Mouse (Mus musculus): ENCODE measurements around the gene Sparcl1. TPM values are rescaled to one million over a fixed set of nuclear protein-coding genes. Genes with fewer than 3 reads are reported as not detected.

Sparcl1 gene
- polyA plus RNA-seq, 1 experiment from 2014 or later: 3.0 TPM

DNA sequence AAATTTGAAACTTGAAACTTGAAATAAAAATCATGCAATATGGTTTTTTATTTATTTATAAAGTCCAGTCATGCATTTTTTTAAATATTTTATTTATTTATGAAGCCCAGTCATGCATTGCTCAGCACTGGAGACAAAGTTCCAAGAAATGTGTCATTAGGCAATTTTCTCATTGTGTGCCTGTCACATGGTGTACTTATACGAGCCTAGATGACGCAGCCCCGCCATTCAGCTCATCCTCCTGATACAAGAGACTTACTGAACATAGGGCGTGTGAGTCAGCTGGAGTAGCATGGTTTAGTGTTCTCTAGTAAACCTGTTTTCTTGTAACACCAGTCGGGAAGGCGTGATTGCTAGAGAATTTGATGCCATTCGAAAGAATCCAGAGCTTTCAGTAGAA is 57.2 kb downstream of the Sparcl1 start:
- WGBS (ENCODE audit: insufficient replicate concordance): 84% methylated on average over 7 of the region's 7 CpGs
- H3K27ac ChIP-seq: peak overlapping the region; percentile 64
- no peak for ATAC-seq
- H3K9ac ChIP-seq: 0 out of 2 replicates have a peak overlapping the region, but pooled peaks have one; percentile 3
- H3K9me3 ChIP-seq (replicated peaks): no peaks in the 10 kb centered on the region
- H3K4me1 ChIP-seq: peaks cover 59% of the 10 kb centered on the region
- H3K4me2 ChIP-seq: no peak overlapping the region
- H3K4me3 ChIP-seq: no peak overlapping the region
- no peaks in the 10 kb centered on the region for H3K27me3 ChIP-seq (replicated peaks)
- H3K36me3 ChIP-seq: peaks cover 78% of the 10 kb centered on the region

DNA sequence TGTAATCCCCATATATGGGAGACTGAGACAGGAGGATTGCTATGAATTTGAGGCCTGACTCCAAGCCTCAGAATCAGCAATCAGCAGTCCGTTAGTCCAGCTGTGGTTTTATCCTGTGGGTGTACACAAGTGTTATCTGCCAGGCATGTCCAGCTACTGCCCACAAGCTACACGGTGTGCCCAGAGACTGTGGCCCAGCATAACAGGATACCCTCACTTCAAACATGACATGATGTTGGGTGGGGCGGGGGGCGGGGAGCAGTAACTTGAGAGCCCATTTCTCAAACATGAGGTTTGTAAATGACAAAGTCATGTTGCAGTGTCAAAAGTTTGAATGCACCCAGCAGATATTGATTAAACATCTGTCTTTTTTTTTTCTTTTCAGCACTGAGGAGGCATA is 57.7 kb downstream of the Sparcl1 start:
- peaks cover 78% of the 10 kb centered on the region for H3K36me3 ChIP-seq
- H3K27me3 ChIP-seq (replicated peaks): no peaks in the 10 kb centered on the region
- WGBS (ENCODE audit: insufficient replicate concordance): 42% methylated on average over 4 of the region's 4 CpGs
- peak overlapping the region; percentile 89 for H3K27ac ChIP-seq
- H3K4me2 ChIP-seq: peak overlapping the region; percentile 46; the same call in 1 of the 2 replicates
- ATAC-seq: 0 out of 2 replicates have a peak, but pooled peaks have one; percentile 21
- H3K9me3 ChIP-seq (replicated peaks): no peaks in the 10 kb centered on the region
- no peak overlapping the region for H3K4me3 ChIP-seq
- peaks cover 59% of the 10 kb centered on the region for H3K4me1 ChIP-seq
- H3K9ac ChIP-seq: peak overlapping the region; percentile 59

DNA sequence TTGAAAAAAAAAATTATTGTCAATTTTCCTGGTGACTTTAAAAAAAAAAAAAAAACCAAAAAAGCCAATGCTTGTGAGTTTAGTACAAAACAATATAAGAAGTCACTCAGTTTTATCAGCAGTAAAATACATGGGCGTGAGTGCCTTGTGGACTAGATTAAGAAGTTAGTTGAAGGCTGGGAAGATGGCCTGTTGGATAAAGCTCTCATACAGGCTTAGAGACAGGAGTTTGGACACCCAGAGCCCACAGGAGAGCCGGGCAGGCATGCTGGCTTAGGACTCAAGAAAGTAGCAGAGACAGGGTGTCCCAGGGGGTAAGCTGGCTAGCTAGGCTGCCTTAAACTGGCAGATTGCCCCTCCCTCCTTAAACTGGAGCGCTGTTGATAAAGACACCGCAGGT is 58.6 kb downstream of the Sparcl1 start:
- no peaks in the 10 kb centered on the region for H3K27me3 ChIP-seq (replicated peaks)
- H3K4me3 ChIP-seq: no peak overlapping the region
- peaks cover 78% of the 10 kb centered on the region for H3K36me3 ChIP-seq
- peak; percentile 90 for ATAC-seq
- H3K9me3 ChIP-seq (replicated peaks): no peaks in the 10 kb centered on the region
- H3K9ac ChIP-seq: peak overlapping the region; percentile 59
- WGBS (ENCODE audit: insufficient replicate concordance): 31% methylated on average over 4 of the region's 4 CpGs
- peak overlapping the region; percentile 46 for H3K4me2 ChIP-seq
- H3K4me1 ChIP-seq: peaks cover 62% of the 10 kb centered on the region
- H3K27ac ChIP-seq: peak overlapping the region; percentile 89

DNA sequence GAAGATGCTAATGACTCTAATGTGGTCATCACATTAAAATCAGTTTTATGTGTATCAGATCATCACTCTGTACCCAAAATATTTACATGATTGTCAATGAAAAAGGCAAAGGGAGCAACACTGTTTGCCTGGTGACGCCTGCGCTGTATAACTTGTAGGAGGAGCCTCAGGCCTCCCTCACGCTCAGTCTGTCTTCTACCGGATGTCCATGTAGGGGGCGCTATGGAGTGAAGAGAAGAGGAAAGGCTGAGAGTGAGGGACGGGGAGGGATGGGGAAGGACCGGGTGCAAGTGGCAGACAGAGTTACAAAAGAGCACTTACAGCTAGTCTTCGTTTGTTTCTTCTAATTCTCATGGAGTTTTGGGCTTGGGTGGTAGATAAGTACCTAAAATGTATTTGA is 60.6 kb downstream of the Sparcl1 start:
- H3K27me3 ChIP-seq (replicated peaks): no peaks in the 10 kb centered on the region
- H3K4me2 ChIP-seq: no peak overlapping the region
- peak; percentile 41; the same call in 1 of the 2 replicates for ATAC-seq
- H3K36me3 ChIP-seq: peaks cover 62% of the 10 kb centered on the region
- 57% methylated on average over 8 of the region's 8 CpGs for WGBS (ENCODE audit: insufficient replicate concordance)
- no peak overlapping the region for H3K4me3 ChIP-seq
- H3K9ac ChIP-seq: no peak overlapping the region
- H3K27ac ChIP-seq: no peak overlapping the region; the same call in 1 of the 2 replicates
- H3K4me1 ChIP-seq: peaks cover 75% of the 10 kb centered on the region
- H3K9me3 ChIP-seq (replicated peaks): no peaks in the 10 kb centered on the region

DNA sequence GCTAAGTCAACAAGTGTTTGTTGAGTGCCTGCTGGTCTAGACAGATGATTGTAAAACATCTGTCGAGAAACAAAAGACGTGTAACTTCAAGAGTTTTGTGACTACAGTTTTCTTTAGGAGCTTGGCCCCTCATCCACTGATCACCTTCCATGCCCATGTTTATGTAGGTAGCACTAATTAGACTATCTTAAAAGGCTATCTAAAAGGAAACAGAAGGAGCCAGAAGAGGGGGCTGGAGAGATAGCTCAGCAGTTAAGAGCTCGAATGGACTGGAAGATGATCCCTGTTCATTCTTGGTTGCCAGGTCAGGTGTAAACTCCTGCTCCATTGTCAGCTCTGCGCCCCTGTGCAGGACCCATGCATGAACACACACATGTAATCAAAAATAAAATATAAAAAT is 65.4 kb downstream of the Sparcl1 start:
- Histone ChIP-seq H3K36me3 (peaks cover 34% of the 10 kb centered on the region), H3K9ac (peak overlapping the region; percentile 88), H3K27ac (peak overlapping the region; percentile 96), H3K9me3 (replicated peaks) (no peaks in the 10 kb centered on the region), H3K27me3 (replicated peaks) (no peaks in the 10 kb centered on the region), H3K4me3 (peak overlapping the region; percentile 72), H3K4me2 (peak overlapping the region; percentile 83), H3K4me1 (peaks cover 62% of the 10 kb centered on the region)
- ATAC-seq: peak; percentile 22; the same call in 1 of the 2 replicates
- 19% methylated on average over 4 of the region's 4 CpGs for WGBS (ENCODE audit: insufficient replicate concordance)

DNA sequence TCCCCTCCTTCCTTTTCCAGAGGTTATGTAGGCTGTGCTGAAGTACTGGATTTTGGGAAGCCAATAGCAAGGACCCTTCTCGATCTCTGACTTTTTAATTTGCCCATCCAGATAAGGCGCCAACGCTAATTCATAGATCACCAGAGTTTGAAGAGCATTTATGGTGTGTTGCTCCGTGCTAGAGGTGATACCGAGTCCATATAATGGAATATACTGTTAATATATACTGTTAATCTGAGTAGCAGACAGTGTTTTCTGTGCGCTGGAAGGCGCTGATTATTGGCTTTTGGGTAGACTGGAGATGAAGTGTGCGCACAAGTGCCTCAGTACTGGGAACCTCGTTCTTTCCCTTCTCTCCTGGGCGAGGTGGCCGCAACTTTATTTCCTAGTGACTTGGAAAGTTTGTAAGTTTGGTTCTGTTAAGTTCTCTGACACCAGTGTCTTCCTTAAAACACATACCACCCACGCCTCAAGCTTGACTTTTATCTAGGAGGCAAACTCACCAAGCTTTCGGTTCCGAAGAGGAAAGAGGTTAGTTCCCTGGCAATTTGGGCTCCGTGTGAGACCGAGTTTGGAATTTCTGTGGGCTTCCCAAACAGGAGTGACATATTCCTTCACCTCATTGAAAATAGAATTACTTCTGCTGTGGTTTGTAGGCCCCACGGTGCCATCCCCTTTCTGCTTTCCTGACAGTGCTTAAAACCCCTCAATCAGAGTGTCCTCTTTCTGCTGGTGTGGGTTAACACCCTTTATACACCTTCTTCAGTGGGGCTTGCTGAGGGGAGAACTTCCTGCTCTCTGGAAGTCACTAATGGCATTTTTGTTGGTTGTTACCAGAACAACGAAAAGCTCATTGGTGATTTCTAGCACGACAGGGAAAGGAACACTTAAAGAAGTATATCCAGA is 66.1 kb downstream of the Sparcl1 start:
- Histone ChIP-seq H3K27me3 (replicated peaks) (no peaks in the 10 kb centered on the region), H3K4me1 (peaks cover 59% of the 10 kb centered on the region), H3K9me3 (replicated peaks) (no peaks in the 10 kb centered on the region), H3K27ac (peak overlapping the region; percentile 96), H3K4me2 (peak overlapping the region; percentile 83), H3K4me3 (peak overlapping the region; percentile 72), H3K36me3 (peaks cover 29% of the 10 kb centered on the region), H3K9ac (peak overlapping the region; percentile 88)
- peak; percentile 13 for ATAC-seq
- whole genome bisulfite sequencing (ENCODE audit: insufficient replicate concordance): 2% methylated on average over 19 of the region's 19 CpGs

DNA sequence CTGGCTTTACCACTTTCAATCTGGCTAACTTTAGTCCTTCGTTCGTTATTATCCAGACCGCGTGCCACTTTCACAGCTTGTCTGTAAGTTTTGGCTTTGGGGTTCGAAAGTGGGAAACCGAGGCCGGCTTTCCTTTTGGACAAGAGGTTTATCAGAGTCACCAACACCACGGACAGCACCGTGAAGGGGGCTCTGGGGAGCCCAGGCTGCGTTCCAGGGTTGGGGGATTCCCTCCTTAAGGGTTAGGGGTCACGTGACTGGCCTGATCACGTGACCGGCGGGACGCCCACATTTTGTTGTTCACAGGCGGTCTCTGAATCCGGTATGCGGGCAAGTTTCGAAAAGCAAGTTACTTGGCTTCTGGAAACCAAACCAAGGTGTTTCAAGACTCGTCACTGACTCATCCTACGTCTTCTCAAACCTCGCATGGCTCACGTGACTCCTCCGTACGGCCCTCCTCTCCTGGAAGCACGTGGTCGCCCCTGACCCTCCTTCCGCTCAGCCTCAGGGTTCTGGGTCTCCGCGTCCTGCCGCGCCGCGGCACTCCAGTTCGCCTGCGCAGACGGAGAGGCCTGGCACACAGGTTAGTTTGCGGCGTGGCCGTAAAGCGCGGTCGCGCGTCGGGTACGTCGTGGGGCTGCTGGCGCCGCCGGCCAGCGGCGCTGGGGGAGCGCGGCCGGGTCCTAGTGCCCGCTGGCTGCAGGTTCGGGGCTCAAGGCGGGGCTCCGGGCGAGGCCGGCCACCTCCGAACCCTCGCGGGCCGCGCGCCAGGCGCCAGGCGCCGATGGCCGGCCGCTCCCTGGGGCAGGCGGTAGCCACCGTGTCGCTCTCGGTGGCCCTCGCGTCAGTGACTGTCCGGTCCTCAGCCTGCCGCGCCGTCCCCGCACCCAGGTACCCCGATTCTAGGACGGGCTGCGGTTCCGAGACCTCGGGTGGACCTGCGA is 67.0 kb downstream of the Sparcl1 start, which contains the start of gene Nudt9:
TSS of gene Nudt9 (plus strand) at position 51 of the 944 bp plus-strand sequence.
- Histone ChIP-seq H3K36me3 (peaks cover 20% of the 10 kb centered on the region), H3K4me3 (peak within 1 kb of the TSS; percentile 72), H3K4me2 (peak within 1 kb of the TSS; percentile 83), H3K27me3 (replicated peaks) (no peaks in the 10 kb centered on the region), H3K9me3 (replicated peaks) (no peaks in the 10 kb centered on the region), H3K27ac (peak within 1 kb of the TSS; percentile 96), H3K4me1 (peaks cover 57% of the 10 kb centered on the region), H3K9ac (peak within 1 kb of the TSS; percentile 88)
- ATAC-seq: peak; percentile 91
- 4% methylated on average over 90 of the region's 90 CpGs for WGBS (ENCODE audit: insufficient replicate concordance)

DNA sequence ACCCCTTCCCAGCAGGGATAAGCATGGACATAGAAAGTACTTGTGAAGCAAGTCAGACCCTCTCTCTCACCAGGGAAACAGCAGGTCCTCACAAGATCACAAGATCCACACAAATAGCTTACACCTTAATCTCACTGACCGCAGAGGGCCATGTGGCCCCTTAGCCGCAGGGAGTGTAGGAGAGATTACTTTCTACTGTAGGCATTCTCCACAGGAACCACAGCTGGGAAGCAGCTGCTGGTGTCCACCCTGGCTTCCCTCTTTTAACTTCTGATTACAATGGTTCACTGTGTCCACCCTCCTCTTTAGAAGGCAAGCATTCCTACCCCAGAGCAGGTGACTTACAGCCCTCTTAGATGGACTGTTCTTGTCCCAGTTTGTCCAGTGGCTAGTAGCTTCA is 69.8 kb downstream of the Sparcl1 start:
- H3K9ac ChIP-seq: peak overlapping the region; percentile 43
- no peaks in the 10 kb centered on the region for H3K36me3 ChIP-seq
- peak overlapping the region; percentile 49 for H3K4me2 ChIP-seq
- WGBS (ENCODE audit: insufficient replicate concordance): 14% methylated on average over 2 of the region's 2 CpGs
- H3K27me3 ChIP-seq (replicated peaks): no peaks in the 10 kb centered on the region
- H3K4me1 ChIP-seq: peaks cover 52% of the 10 kb centered on the region
- ATAC-seq: peak; percentile 42
- peak overlapping the region; percentile 59 for H3K27ac ChIP-seq
- H3K9me3 ChIP-seq (replicated peaks): no peaks in the 10 kb centered on the region
- H3K4me3 ChIP-seq: no peak overlapping the region

DNA sequence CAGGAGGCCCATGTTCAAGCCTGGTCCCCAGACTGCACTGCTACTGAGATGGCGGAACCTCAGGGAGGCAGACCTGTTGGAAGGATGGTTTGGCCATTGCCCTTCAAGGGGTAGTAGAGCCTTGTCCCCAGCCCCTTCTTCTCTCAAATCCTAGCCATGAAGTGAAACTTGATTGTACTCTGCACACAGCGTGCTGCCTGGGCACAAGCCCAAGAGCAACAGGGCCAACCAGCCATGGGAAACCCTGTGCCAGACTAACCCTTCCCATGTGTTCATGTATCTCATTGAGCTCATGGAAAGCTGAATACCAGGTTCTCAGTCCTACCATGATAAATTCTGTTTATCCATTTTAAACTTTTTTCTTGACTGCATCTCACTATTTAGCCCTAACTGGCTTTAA is 70.6 kb downstream of the Sparcl1 start:
- H3K4me3 ChIP-seq: no peak overlapping the region
- H3K4me1 ChIP-seq: peaks cover 44% of the 10 kb centered on the region
- no peaks in the 10 kb centered on the region for H3K27me3 ChIP-seq (replicated peaks)
- ATAC-seq: no peak
- H3K9ac ChIP-seq: 0 out of 2 replicates have a peak overlapping the region, but pooled peaks have one; percentile 43
- no peaks in the 10 kb centered on the region for H3K9me3 ChIP-seq (replicated peaks)
- H3K27ac ChIP-seq: 0 out of 2 replicates have a peak overlapping the region, but pooled peaks have one; percentile 27
- no peak overlapping the region for H3K4me2 ChIP-seq
- WGBS (ENCODE audit: insufficient replicate concordance): 82% methylated on average over 2 of the region's 2 CpGs
- no peaks in the 10 kb centered on the region for H3K36me3 ChIP-seq

DNA sequence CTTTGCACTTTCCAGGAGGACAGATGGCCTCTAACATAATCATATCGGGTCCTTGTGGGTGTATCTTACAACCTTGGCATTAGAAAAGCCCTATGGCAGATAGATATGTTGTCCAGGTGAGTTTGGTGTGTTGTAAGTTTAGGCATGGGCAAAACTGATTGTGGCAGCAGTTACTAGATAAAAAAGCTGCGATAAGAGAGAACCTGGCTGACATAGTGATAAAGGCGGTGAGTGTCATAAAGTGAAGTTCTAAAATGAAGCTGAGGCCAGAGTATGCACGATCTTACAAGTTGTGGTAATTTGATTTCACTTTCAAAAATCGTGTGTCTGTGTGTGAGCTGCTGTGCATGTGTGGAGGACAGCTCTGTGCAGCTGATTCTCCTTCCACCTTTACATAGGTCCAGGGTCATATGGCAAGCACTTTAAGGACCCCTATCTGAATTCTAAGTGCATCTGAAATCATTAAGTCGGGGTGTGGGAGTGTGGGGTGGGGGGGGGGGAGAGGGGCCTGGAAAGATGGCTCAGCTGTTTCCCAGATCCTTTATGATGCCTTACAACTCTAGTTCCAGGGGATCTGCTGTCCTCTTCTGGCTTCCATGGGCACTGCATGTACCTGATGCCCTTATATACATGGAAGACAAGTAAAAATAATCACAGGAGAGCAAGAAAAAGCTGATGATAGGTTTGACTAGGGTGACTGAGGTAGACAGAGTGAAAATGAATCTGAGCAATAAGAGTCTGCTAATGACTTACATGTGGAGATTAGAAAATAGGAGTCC is 74.2 kb downstream of the Sparcl1 start:
- H3K4me1 ChIP-seq: peaks cover 32% of the 10 kb centered on the region
- no peaks in the 10 kb centered on the region for H3K36me3 ChIP-seq
- no peak overlapping the region for H3K27ac ChIP-seq
- no peaks in the 10 kb centered on the region for H3K9me3 ChIP-seq (replicated peaks)
- H3K4me3 ChIP-seq: no peak overlapping the region
- H3K4me2 ChIP-seq: no peak overlapping the region
- WGBS (ENCODE audit: insufficient replicate concordance): 49% methylated on average over 6 of the region's 6 CpGs
- no peak overlapping the region for H3K9ac ChIP-seq
- ATAC-seq: no peak
- H3K27me3 ChIP-seq (replicated peaks): no peaks in the 10 kb centered on the region

DNA sequence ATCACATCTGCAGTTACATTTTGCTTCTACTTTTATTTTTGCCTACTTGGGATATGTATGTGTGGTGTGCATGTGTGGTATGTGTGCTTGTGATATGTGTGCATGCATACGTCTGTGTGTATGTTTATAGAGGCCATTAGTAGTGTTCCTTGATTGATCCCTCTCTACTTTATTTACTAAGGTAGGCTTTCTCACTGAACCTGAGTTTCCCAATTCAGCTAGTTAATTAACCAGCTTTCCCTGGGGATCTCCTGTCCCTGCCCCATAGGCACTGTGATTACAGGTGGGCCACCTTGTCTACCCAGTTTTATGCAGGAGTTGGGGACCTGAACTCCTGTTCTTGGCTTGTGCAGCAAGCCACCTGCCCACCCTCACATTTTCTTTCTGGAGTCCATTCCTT is 76.8 kb downstream of the Sparcl1 start:
- H3K9ac ChIP-seq: no peak overlapping the region
- H3K27me3 ChIP-seq (replicated peaks): no peaks in the 10 kb centered on the region
- 61% methylated on average over 1 of the region's 1 CpGs for WGBS (ENCODE audit: insufficient replicate concordance)
- H3K36me3 ChIP-seq: no peaks in the 10 kb centered on the region
- no peak overlapping the region for H3K27ac ChIP-seq
- H3K4me1 ChIP-seq: peaks cover 27% of the 10 kb centered on the region
- ATAC-seq: no peak
- H3K4me2 ChIP-seq: no peak overlapping the region
- no peak overlapping the region for H3K4me3 ChIP-seq
- H3K9me3 ChIP-seq (replicated peaks): no peaks in the 10 kb centered on the region
